Mouse (Mus musculus): ENCODE results near the gene Shb.

The Shb gene

DNA sequence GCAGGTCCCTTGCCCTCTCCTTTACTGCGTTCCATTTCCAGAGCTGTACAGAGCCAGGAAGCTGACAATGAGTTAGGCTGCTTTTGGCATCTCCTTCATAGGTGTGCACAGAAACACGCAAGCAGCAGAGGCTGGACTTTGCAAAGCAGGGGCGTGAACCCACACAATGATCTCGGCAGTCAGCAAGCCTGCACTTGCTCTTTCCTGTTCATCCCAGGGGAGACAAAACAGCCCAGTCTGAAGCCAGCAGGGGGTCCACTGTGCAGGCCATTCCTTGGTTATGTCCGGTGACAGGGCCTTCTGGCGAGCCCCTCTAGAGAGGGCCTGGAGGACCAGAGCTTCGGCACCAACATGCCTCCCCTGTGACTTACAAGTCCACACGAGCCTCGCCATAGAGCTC, 67.3 kb downstream of the Shb start:
- no peak for TF ChIP-seq GATA4 (IDR thresholded peaks at IDR 0.05; ENCODE audit: insufficient replicate concordance, low read length)

DNA sequence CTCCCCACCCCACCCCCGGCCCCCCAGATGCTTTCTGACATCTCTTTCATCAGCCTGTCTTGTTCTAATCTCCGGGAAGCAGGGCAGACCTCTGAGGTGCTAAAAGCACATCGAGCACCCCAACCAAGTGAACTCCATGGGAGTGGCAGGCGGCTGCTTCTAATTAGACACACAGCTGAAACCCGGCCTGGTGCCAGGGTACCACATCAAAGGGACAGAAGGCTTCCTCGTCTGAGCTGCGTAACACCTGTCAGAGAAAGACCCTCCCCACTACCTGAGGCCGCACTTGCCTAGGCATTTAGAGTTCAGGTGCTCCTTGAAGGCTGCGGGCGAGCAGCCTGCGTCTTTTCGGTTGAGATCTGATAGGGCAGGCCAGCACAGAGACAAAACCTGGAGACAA, 67.7 kb downstream of the Shb start:
- no peak for TF ChIP-seq GATA4 (IDR thresholded peaks at IDR 0.05; ENCODE audit: insufficient replicate concordance, low read length)

DNA sequence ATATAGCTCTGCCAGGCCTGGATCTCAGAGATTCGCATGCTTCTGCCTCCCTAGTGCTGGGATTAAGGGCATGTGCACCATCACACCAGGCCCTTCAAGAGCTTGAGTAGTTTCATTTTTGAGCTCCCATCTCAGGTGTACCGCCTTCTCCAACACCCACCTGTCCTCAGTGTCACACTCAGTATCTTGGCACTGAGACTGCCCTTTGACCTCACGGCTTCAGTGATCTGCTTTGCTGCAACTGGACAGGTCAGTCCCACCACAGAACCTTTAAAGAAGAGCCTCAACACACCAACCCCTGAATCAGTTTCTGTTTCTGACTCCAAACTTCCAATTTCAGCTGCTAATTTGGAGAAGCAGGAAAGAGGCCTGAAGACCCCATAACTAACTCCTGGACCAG, 68.1 kb downstream of the Shb start:
- no peak for TF ChIP-seq GATA4 (IDR thresholded peaks at IDR 0.05; ENCODE audit: insufficient replicate concordance, low read length)

DNA sequence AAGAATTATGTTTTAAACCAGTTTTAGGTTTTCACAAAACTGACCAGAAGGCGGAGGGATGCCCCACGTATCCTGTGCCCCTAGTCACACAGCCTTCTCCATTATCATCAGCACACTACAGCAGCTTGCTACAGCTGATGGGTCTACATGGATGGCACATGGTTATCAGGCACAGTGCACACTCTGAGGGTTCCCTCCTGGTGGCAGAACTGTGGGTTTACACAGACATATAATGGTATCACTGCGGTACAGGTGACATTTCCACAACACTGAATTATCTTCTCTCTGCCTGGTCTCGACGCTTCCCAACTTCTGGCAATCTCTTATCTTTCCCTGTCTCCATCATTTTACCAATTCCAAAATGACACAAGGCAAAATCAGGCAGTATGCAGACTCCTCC, 69.6 kb downstream of the Shb start:
- no peak for TF ChIP-seq GATA4 (IDR thresholded peaks at IDR 0.05; ENCODE audit: insufficient replicate concordance, low read length)

DNA sequence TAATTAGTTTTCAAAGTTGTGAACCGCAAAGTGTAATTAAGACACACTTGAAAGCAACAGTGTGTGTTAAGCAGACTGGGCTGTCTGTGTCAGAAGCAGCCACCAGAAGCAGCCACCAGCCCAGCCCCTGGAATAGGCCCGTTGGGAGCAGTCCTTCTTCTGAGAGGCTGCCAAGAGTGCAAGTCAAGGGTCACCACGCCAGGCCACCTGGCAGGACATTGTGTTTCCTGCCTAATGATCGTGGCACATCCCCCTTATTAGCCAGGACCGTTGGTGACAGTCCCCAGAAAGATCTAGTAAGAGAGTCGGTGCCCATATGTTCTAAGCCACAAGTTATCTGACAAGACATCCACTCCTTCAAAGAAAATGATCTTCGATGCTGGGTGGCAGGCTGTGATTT, 70.6 kb downstream of the Shb start:
- TF ChIP-seq GATA4 (IDR thresholded peaks at IDR 0.05; ENCODE audit: insufficient replicate concordance, low read length), result no peak

DNA sequence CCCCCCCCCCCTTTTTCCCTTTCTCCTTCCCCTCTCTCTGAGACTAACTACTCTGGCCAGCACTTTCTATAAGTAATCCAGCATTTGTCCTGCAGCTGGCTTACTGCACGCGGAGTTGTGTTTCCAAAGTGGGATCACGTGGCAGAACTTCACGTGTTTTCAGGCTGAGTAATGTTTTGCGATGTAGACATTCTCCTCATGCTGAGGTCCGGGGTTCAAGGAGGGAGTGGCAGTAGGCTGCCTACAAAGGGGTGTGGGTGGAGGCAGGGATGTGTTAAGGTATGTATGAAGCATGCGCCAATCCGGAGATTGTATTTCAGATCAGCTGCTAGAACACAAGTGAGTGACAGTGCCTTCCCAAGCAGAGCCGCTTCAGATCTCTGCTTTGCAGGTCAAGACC, 72.9 kb downstream of the Shb start:
- TF ChIP-seq GATA4 (IDR thresholded peaks at IDR 0.05; ENCODE audit: insufficient replicate concordance, low read length), result no peak

DNA sequence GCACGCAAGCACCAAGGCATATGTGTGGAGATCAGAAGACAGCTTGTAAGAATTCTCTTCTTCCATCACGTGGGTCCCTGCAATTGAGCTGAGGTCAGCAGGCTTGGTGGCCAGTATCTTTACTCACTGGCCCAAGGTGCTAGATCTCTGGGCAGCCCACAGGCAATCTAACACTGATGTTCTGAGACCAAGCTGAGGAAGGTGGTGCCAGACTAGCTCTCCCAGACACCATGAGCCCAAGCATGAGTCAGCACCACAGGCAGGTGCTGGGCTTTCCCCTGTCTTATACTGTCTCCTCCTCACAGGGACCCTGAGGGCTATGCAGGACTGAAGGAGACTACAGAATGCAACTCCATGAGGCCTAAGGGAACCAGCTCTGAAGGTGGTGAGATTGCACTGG, 74.7 kb downstream of the Shb start:
- TF ChIP-seq GATA4 (IDR thresholded peaks at IDR 0.05; ENCODE audit: insufficient replicate concordance, low read length), result no peak

DNA sequence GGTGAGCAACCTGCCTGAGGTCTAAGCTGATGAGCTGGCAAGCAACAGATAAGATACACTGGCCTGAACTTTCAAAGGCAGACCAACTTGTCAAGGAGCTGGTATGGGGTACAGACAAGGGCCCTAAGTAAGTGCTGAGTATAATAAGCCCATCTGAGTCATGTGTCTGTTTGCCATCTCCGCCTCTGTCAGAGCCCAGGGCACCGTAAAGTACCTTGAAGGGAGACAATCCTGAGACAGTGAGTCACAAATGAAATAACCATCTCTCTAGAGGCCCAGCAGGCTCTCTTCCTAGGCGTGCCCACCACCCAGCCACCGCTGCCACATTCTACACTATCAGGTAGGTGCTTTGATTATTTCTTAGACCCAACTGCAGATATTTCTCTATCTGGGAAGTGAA, 77.3 kb downstream of the Shb start:
- no peak for TF ChIP-seq GATA4 (IDR thresholded peaks at IDR 0.05; ENCODE audit: insufficient replicate concordance, low read length)

DNA sequence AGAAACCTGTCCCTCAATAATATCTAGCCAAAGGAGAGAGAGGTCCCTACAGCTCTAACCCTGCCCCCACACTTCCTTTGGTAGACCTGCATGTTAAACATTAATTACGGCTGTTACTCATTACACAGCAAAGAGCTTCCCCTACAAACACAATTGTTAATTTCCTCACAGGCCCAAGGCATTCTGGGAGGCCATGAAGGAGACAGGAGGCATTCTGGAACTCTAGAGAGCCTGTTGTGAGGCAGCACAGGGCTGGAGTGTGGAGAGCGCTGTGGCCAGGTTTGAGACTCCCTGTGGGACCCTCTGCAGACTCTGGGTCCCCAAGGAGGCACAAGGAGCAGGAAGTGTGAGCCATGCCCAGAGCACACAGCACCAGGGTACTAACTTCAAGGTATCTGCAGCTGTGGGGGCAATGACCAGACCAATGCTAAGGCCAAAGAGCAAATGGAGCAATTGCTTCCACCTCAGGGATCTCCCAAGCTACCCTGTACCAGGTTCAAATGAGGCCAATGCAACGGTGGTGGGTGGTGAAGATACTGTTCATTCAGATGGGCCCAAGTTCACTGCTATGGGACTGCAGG, 78.9 kb downstream of the Shb start:
- no peak for TF ChIP-seq GATA4 (IDR thresholded peaks at IDR 0.05; ENCODE audit: insufficient replicate concordance, low read length)

DNA sequence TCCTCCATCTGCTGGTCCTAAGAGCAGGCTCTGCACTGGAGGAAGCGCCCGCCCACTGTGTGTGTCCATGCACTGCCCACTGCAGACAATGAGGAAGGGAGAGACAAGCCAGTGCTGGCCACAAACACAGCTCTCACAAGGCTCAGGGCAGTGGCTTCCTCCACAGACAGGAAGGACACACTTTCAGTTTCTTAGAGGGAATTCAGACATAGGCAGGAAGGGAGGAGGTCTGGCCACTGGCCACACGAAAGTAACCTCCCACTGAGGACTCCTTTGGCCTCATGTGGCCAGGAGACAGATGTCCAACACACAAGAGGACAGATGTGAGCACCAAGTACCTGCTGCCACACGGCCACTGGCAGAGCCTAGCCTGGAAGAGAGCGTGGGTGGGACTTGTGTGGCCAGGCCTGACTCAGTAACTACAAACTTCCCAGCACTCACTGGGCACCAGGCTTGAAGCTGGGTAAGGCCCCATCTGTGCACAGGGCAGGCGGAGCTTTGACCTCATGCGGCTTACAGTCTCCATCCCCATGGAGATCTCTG, 79.6 kb downstream of the Shb start:
- peak; percentile 24; the same call in 1 of the 2 replicates for TF ChIP-seq GATA4 (IDR thresholded peaks at IDR 0.05; ENCODE audit: insufficient replicate concordance, low read length)

DNA sequence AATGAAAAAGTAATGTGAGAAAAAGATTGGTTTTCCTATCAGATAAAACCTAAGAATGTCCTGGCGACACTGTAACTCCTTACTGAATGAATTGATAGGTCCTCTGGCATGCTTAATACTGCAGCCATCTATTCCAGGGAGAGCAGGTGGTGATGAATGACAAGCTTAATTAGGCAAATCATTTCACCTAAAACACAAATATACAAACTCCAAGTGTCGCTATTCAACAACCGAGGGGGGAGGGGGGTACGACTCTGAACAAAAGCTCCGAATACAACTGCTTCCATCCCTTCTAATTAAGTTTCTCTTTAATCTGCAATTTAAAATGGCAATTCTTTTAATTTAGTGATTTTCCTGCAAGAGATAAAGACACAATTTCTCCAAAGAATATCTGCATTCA, 83.3 kb downstream of the Shb start:
- TF ChIP-seq GATA4 (IDR thresholded peaks at IDR 0.05; ENCODE audit: insufficient replicate concordance, low read length), result no peak

DNA sequence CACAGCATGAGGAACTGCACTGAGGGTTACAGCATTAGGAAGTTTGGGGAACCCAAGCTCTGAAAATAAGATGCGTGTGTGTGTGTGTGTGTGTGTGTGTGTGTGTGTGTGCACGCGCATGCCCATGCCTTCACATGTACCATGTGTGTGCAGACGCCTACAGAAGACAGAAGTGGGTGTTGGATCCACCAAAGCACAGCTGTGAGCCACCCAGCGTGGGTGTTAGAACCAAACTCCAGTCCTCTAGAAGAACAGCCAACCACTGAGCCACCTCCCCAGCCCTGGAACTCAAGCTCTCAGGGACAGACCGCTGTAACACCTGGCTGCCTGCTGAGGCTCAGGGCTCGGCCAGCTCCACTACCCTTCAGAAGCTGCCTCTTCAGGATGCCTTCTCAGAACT, 83.8 kb downstream of the Shb start:
- no peak for TF ChIP-seq GATA4 (IDR thresholded peaks at IDR 0.05; ENCODE audit: insufficient replicate concordance, low read length)

DNA sequence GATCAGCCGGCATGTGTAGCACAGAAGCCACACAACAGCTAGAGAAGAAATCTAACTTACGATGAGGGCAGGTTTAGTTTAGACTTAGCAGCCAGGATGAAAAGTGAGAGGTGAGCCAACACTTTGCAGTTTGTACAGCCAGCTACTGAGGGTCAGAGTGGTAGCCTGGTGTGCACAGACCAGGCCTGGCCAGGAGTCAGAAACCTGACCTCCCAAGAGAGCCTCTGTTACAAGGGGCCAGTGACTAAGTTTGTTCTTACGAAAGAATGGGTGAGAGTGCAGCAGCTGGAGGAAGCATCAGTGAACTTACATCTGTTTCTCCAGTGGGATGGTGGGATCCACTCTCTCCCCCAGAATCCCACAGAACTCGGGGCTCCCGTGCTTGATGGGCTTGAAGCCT, 85.1 kb downstream of the Shb start:
- TF ChIP-seq GATA4 (IDR thresholded peaks at IDR 0.05; ENCODE audit: insufficient replicate concordance, low read length), result no peak

DNA sequence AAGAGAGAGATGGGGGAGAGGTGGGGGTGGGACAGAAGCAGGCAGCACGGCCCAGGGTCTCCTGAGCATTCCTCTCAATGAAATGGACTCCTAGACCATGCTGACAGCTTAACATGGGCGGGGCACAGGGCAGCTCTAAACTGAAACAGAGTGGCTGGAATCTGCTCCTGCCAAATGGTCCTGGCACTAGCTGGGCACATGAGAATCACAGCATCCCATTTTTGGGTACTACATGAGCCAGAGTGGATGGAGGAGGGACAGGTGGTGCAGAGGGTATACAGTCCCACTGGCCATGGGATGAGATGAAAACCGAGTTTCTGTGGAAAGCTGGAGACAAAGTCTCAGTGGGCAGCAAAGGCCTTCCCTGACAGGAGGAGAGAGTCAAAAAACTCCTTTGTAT, 87.0 kb downstream of the Shb start:
- TF ChIP-seq GATA4 (IDR thresholded peaks at IDR 0.05; ENCODE audit: insufficient replicate concordance, low read length), result no peak

DNA sequence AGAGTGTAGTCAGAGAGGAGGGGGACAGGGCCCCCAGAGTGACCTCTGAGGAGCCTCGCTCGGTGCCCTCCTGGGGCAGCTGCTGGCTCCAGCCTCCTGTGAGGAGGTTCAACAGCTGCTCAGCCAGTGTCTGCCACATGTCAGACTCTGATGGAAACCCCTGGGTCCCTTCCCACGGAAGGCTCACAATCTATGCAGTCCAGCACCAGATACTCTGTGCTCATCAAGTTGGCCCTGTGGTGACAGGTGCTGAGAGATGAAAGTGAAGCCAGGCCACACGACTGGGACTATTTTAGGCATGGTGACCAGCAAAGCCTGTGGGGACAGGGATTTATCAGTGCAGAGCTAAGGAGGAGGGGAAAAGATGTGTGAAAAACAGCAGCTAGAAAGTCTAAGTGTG, 87.5 kb downstream of the Shb start:
- no peak for TF ChIP-seq GATA4 (IDR thresholded peaks at IDR 0.05; ENCODE audit: insufficient replicate concordance, low read length)

DNA sequence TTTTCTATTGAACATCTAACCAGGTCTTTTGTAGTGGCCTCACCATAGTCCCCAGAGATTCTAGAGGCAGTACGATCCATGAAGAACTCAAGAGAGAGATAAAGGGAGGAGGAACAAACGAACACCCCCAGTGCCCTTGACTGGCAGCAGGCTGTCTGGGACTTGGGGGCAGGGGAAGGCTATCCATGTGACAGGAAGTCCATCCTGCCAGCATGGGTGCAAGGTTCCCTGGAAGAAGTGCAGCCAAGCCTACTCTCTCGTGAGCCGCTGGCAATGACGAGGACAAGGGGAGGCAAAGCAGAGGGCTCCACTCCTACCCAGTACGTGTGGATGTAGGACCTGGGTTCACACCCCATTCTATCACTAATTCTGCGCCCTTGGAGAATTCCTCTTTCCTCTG, 88.6 kb downstream of the Shb start:
- TF ChIP-seq GATA4 (IDR thresholded peaks at IDR 0.05; ENCODE audit: insufficient replicate concordance, low read length), result no peak

DNA sequence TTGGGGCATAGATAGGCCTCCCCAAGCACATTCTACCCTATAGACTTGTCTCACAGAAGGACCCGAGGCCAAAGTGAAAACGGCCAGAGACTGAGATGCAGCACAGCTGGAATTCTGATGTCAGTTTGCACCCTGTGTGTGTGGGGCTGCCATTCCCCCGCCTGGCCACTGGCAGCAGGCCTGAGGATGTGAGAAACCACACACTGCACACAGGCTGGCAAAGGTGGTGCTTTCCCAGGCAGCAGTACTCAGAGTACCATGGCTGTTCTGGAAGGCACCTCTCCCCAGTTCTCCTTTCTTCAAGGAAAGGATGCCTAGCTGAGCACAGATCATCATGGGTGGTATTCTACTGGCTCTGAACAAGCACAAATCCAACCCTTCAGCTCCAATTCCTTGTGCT, 90.0 kb downstream of the Shb start:
- no peak for TF ChIP-seq GATA4 (IDR thresholded peaks at IDR 0.05; ENCODE audit: insufficient replicate concordance, low read length)
